Mouse (Mus musculus) lung, postnatal 0 days (tissue): ENCODE results near the gene Armc10. TPM values are rescaled to one million over a fixed set of nuclear protein-coding genes. Genes with fewer than 3 reads are reported as not detected.

ENCODE experiments used
- ATAC-seq: fragments of 200-750 bp; cut with Nextera tagmentation; 2 replicates; pipeline ENCODE4 v1.8.0; 2017; ENCODE audit warnings: moderate library complexity
- DNase-seq: peaks from one replicate; pipeline ENCODE4 v3.0.0-alpha.2; 2016; ENCODE audit warnings: low spot score
- H3K27ac ChIP-seq: fragments of 300-500 bp; sonication (generic); 2 replicates; pipeline ENCODE4 v1.5.1; 2014; ENCODE audit warnings: antibody characterized with exemption, mild to moderate bottlenecking, low read length, mixed read lengths
- H3K27me3 ChIP-seq: fragments of 300-500 bp; sonication (generic); replicated peaks from 2 replicates; pipeline ENCODE4 v1.6.1; 2014; ENCODE audit warnings: low read length, mixed read lengths; ENCODE audit not compliant: insufficient read depth
- H3K36me3 ChIP-seq: fragments of 300-500 bp; sonication (generic); 2 replicates; pipeline ENCODE4 v1.6.1; 2014; ENCODE audit warnings: low read length, mixed read lengths; ENCODE audit not compliant: insufficient read depth
- H3K4me1 ChIP-seq: fragments of 300-500 bp; sonication (generic); 2 replicates; pipeline ENCODE4 v1.6.1; 2014; ENCODE audit warnings: antibody characterized with exemption, low read depth, low read length, mixed read lengths; ENCODE audit not compliant: insufficient read depth
- H3K4me2 ChIP-seq: fragments of 300-500 bp; sonication (generic); replicated peaks from 2 replicates; pipeline ENCODE4 v1.6.1; 2014; ENCODE audit warnings: low read depth, mild to moderate bottlenecking, low read length, moderate library complexity, mixed read lengths
- H3K4me3 ChIP-seq: fragments of 300-500 bp; sonication (generic); 2 replicates; pipeline ENCODE4 v1.5.1; 2014; ENCODE audit warnings: low read depth, low read length
- H3K9ac ChIP-seq: fragments of 300-500 bp; sonication (generic); replicated peaks from 2 replicates; pipeline ENCODE4 v1.6.1; 2014; ENCODE audit warnings: low read depth, mild to moderate bottlenecking
- H3K9me3 ChIP-seq: fragments of 300-500 bp; sonication (generic); 2 replicates; pipeline ENCODE4 v1.6.1; 2016; ENCODE audit warnings: low read length, mixed read lengths
- CTCF ChIP-seq: IDR thresholded peaks from 2 replicates; pipeline ENCODE4 v1.5.1; 2016; ENCODE audit warnings: antibody characterized with exemption, mild to moderate bottlenecking
- EP300 ChIP-seq: IDR thresholded peaks from 2 replicates; pipeline ENCODE4 v1.6.1; 2016; ENCODE audit warnings: antibody characterized with exemption, mild to moderate bottlenecking, control low read depth
- WGBS: fragments of 180-500 bp; shearing (Covaris S2); extraction: QIAGEN DNeasy Blood & Tissue Kit; methylation state at CpG from one replicate; pipeline ENCODE4 v1.1.7; 2014; 5-methylcytosine and 5-hydroxymethylcytosine counted together
- polyA plus RNA-seq: library from polyadenylated mRNA; unstranded; fragments of >200 nt; fragmentation: Nextera tagmentation; extraction: Ambion mirVana; gene quantifications from 2 replicates; pipeline ENCODE4 v1.2.1, GENCODE M21; 2015

Gene Armc10
- polyA plus RNA-seq, 1 experiment from 2014 or later = 33.4 TPM

GRCm38 (mm10) chr5:21616450-21617009, 29.1 kb upstream of the Armc10 start:
- DNase-seq (no peak), ATAC-seq (no peak)
- Histone ChIP-seq H3K4me3 (no peak overlapping the region), H3K9me3 (no peaks in the 10 kb centered on the region), H3K4me2 (no peak overlapping the region), H3K9ac (no peak overlapping the region), H3K4me1 (no peaks in the 10 kb centered on the region), H3K27me3 (no peaks in the 10 kb centered on the region), H3K27ac (no peak overlapping the region), H3K36me3 (no peaks in the 10 kb centered on the region)
- WGBS = 67% methylated on average over 3 of the region's 3 CpGs
- TF ChIP-seq CTCF (no peak), EP300 (no peak)

DNA sequence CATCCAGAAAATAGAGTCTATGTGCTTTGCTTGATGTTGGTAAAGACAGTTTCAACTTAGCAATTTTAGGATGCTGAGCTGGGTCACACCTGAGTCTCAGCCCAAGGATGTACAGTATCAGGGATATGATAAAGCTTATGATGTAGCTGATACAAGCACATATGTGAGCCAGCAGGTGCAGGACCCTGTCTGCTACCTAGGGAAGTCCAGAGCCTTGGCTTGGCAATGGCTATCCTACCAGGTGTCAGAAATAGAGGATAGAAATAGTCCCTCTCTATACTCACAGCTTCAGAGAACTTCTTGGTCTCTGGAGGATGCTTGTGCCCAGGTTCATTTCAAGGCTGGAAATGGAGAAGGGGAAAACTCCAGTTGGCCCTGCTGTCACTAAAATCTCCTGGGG, 19.7 kb upstream of the Armc10 start:
- no peak for ATAC-seq
- Histone ChIP-seq H3K36me3 (no peaks in the 10 kb centered on the region), H3K4me3 (no peak overlapping the region), H3K27ac (no peak overlapping the region), H3K4me2 (no peak overlapping the region), H3K9ac (no peak overlapping the region), H3K27me3 (no peaks in the 10 kb centered on the region), H3K9me3 (no peaks in the 10 kb centered on the region), H3K4me1 (no peaks in the 10 kb centered on the region)
- no peak for DNase-seq
- no peak for TF ChIP-seq EP300
- TF ChIP-seq CTCF = no peak

- H3K4me3 ChIP-seq = no peak overlapping the region
- no peak overlapping the region for H3K4me2 ChIP-seq
- H3K27ac ChIP-seq = no peak overlapping the region
- H3K4me1 ChIP-seq = 0 out of 2 replicates have a peak, but pooled peaks cover 5% of the 10 kb centered on the region
- TF ChIP-seq CTCF (peak; percentile 82), EP300 (no peak)
- H3K27me3 ChIP-seq = no peaks in the 10 kb centered on the region
- DNase-seq (peak; percentile 48), ATAC-seq (no peak)
- H3K9me3 ChIP-seq = no peaks in the 10 kb centered on the region
- no peak overlapping the region for H3K9ac ChIP-seq
- no peaks in the 10 kb centered on the region for H3K36me3 ChIP-seq
- 3% methylated on average over 1 of the region's 1 CpGs for WGBS
Observed at GRCm38 (mm10) chr5:21640961-21641360, 4.7 kb upstream of the Armc10 start.

- no peaks in the 10 kb centered on the region for H3K36me3 ChIP-seq
- ATAC-seq = no peak
- 10% methylated on average over 1 of the region's 1 CpGs for WGBS
Observed at GRCm38 (mm10) chr5:21643606-21644005, 2.0 kb upstream of the Armc10 start.

GRCm38 (mm10) chr5:21644891-21645438, 648 bp upstream of the Armc10 start:
- TF ChIP-seq CTCF (peak; percentile 42), EP300 (peak; percentile 50; the same call in 1 of the 2 replicates)
- WGBS = 9% methylated on average over 14 of the region's 14 CpGs
- peaks cover 10% of the 10 kb centered on the region; the same call in 1 of the 2 replicates for H3K4me1 ChIP-seq
- peak; percentile 81 for DNase-seq
- no peaks in the 10 kb centered on the region; the same call in 1 of the 2 replicates for H3K36me3 ChIP-seq
- peak overlapping the region; percentile 94 for H3K27ac ChIP-seq
- H3K27me3 ChIP-seq = no peaks in the 10 kb centered on the region
- peak overlapping the region; percentile 56 for H3K4me2 ChIP-seq
- H3K9me3 ChIP-seq = no peaks in the 10 kb centered on the region
- H3K9ac ChIP-seq = no peak overlapping the region
- H3K4me3 ChIP-seq = peak overlapping the region; percentile 63
- peak; percentile 56 for ATAC-seq

More at GRCm38 (mm10) chr5:21643606-21644005, 2.0 kb upstream of the Armc10 start:
- Histone ChIP-seq H3K9ac (no peak overlapping the region), H3K27me3 (no peaks in the 10 kb centered on the region), H3K4me1 (peaks cover 10% of the 10 kb centered on the region; the same call in 1 of the 2 replicates), H3K4me2 (no peak overlapping the region), H3K4me3 (no peak overlapping the region), H3K9me3 (no peaks in the 10 kb centered on the region), H3K27ac (no peak overlapping the region)
- no peak for TF ChIP-seq CTCF
- no peak for TF ChIP-seq EP300
- no peak for DNase-seq

- no peaks in the 10 kb centered on the region for H3K9me3 ChIP-seq
- H3K4me2 ChIP-seq = peak overlapping the region; percentile 92
- ATAC-seq (no peak), DNase-seq (no peak)
- peak overlapping the region; percentile 85 for H3K27ac ChIP-seq
- H3K4me3 ChIP-seq = peak overlapping the region; percentile 63
- peaks cover 10% of the 10 kb centered on the region; the same call in 1 of the 2 replicates for H3K4me1 ChIP-seq
- TF ChIP-seq EP300 (no peak; the same call in 1 of the 2 replicates), CTCF (no peak)
- H3K27me3 ChIP-seq = no peaks in the 10 kb centered on the region
- no peaks in the 10 kb centered on the region; the same call in 1 of the 2 replicates for H3K36me3 ChIP-seq
- under 1% methylated on average over 23 of the region's 25 CpGs for WGBS
- H3K9ac ChIP-seq = peak overlapping the region; percentile 72
Observed at GRCm38 (mm10) chr5:21646133-21646491, 499 bp downstream of the Armc10 start.
